Mouse (Mus musculus) olfactory bulb, adult 2 months (tissue): Measurements from ENCODE around the gene Bmpr1a.

Source experiments
- CTCF ChIP-seq: fragments of 200-500 bp; IDR thresholded peaks from 2 replicates; pipeline ENCODE4 v1.5.1; 2012; ENCODE audit warnings: low read depth, mild to moderate bottlenecking, low read length, moderate library complexity; ENCODE audit not compliant: insufficient read depth
- POLR2A ChIP-seq: fragments of 200-500 bp; IDR thresholded peaks from 2 replicates; pipeline ENCODE4 v1.6.1; 2012; ENCODE audit warnings: mild to moderate bottlenecking, low read depth, low read length, moderate library complexity; ENCODE audit not compliant: insufficient read depth

DNA sequence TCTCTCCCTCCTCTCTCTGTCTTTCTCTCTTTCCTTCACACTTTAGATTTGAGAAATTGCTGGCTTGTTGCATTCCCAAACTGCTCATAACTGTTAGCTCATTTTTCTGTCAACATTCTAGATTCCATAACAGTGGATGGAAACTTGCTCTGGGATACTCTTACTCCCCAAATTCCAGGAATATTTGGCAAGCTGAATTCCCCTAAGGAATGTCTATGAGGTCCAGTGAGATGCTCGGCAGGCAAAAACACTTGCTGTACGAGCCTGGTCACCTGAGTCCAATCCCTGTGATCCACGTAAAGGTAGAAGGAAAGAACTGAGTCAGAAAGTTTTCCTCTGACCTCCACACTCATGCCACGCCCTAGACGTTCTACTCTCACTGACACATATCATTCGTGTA is 29.4 kb upstream of the Bmpr1a start:
- TF ChIP-seq CTCF (no peak), POLR2A (no peak)
